Mouse (Mus musculus): ENCODE results near the gene Mettl27.

Gene Mettl27

GRCm38 (mm10) chr5:134932179-134932902 lies at the start of gene Mettl27:
Mettl27 (plus strand) TSS chr5:134932368.
- DNase-seq (ENCODE audit: low spot score), result peak; percentile 89

- no peak for DNase-seq (ENCODE audit: low spot score)
Observed at GRCm38 (mm10) chr5:134883077-134883476, 49.1 kb upstream of the Mettl27 start.

- DNase-seq (ENCODE audit: low spot score), result no peak
Observed at GRCm38 (mm10) chr5:134887447-134888335, 44.5 kb upstream of the Mettl27 start.

- no peak for DNase-seq (ENCODE audit: low spot score)
Observed at GRCm38 (mm10) chr5:134888505-134888904, 43.7 kb upstream of the Mettl27 start.

GRCm38 (mm10) chr5:134890601-134891054 lies 41.5 kb upstream of the Mettl27 start:
- no peak for DNase-seq (ENCODE audit: low spot score)

- no peak for DNase-seq (ENCODE audit: low spot score)
Observed at GRCm38 (mm10) chr5:134891552-134891951, 40.6 kb upstream of the Mettl27 start.

- no peak for DNase-seq (ENCODE audit: low spot score)
Observed at GRCm38 (mm10) chr5:134892717-134893116, 39.5 kb upstream of the Mettl27 start.

- DNase-seq (ENCODE audit: low spot score), result no peak
Observed at GRCm38 (mm10) chr5:134895291-134895690, 36.9 kb upstream of the Mettl27 start.

GRCm38 (mm10) chr5:134896965-134897364 lies 35.2 kb upstream of the Mettl27 start:
- DNase-seq (ENCODE audit: low spot score), result no peak

- DNase-seq (ENCODE audit: low spot score), result no peak
Observed at GRCm38 (mm10) chr5:134897596-134897995, 34.6 kb upstream of the Mettl27 start.

GRCm38 (mm10) chr5:134901012-134901643 lies 31.0 kb upstream of the Mettl27 start:
- DNase-seq (ENCODE audit: low spot score), result no peak

- no peak for DNase-seq (ENCODE audit: low spot score)
Observed at GRCm38 (mm10) chr5:134901644-134902027, 30.5 kb upstream of the Mettl27 start.

- no peak for DNase-seq (ENCODE audit: low spot score)
Observed at GRCm38 (mm10) chr5:134906633-134907032, 25.5 kb upstream of the Mettl27 start, which contains the start of gene Tmem270. Tmem270 (minus strand) TSS chr5:134906733.

- peak; percentile 83 for DNase-seq (ENCODE audit: low spot score)
Observed at GRCm38 (mm10) chr5:134907135-134907534, 25.0 kb upstream of the Mettl27 start.

- DNase-seq (ENCODE audit: low spot score), result no peak
Observed at GRCm38 (mm10) chr5:134911901-134912300, 20.3 kb upstream of the Mettl27 start.

- no peak for DNase-seq (ENCODE audit: low spot score)
Observed at GRCm38 (mm10) chr5:134913352-134913751, 18.8 kb upstream of the Mettl27 start.

- no peak for DNase-seq (ENCODE audit: low spot score)
Observed at GRCm38 (mm10) chr5:134913753-134914152, 18.4 kb upstream of the Mettl27 start.

GRCm38 (mm10) chr5:134914510-134914909 lies 17.7 kb upstream of the Mettl27 start:
- no peak for DNase-seq (ENCODE audit: low spot score)

GRCm38 (mm10) chr5:134915311-134915710 lies 16.9 kb upstream of the Mettl27 start, which contains the start of gene Cldn13:
Cldn13 (minus strand) TSS chr5:134915526.
- no peak for DNase-seq (ENCODE audit: low spot score)

- peak; percentile 55 for DNase-seq (ENCODE audit: low spot score)
Observed at GRCm38 (mm10) chr5:134918071-134918832, 13.9 kb upstream of the Mettl27 start.

GRCm38 (mm10) chr5:134919097-134919496 lies 13.1 kb upstream of the Mettl27 start:
- DNase-seq (ENCODE audit: low spot score), result no peak
